Mouse (Mus musculus): ENCODE results near the gene Mrvi1. TPM values are rescaled to one million over a fixed set of nuclear protein-coding genes. Genes with fewer than 3 reads are reported as not detected.

The Mrvi1 gene
- polyA plus RNA-seq, 1 experiment = 1.2 TPM

- peaks cover 13% of the 10 kb centered on the region for H3K27me3 ChIP-seq (ENCODE audit: control insufficient read depth, insufficient read depth, insufficient read length)
- no peaks in the 10 kb centered on the region for H3K36me3 ChIP-seq (ENCODE audit: control insufficient read depth, insufficient read depth)
- no peak overlapping the region for H3K4me3 ChIP-seq
- H3K4me2 ChIP-seq (ENCODE audit: low read depth) = no peak overlapping the region
- no peaks in the 10 kb centered on the region for H3K79me2 ChIP-seq (ENCODE audit: control insufficient read depth, insufficient read depth)
- TF ChIP-seq POLR2AphosphoS2 (IDR thresholded peaks at IDR 0.05; ENCODE audit: insufficient read length, low read depth) = no peak
- no peak for TF ChIP-seq CEBPB (IDR thresholded peaks at IDR 0.05; ENCODE audit: insufficient read depth, poor library complexity, severe bottlenecking)
- TF ChIP-seq USF1 (IDR thresholded peaks at IDR 0.05; ENCODE audit: low read depth) = no peak
- no peak for TF ChIP-seq TCF12 (IDR thresholded peaks at IDR 0.05; ENCODE audit: insufficient read depth, poor library complexity, severe bottlenecking)
- no peak for TF ChIP-seq REST (IDR thresholded peaks at IDR 0.05; ENCODE audit: insufficient read depth, insufficient read length)
- no peak for TF ChIP-seq MYOD1 (IDR thresholded peaks at IDR 0.05; ENCODE audit: control insufficient read depth in 1 of 3, insufficient read length in 2 of 3, low read depth in 2 of 3)
- TF ChIP-seq SRF (IDR thresholded peaks at IDR 0.05; ENCODE audit: control insufficient read depth, insufficient read length, low read depth) = no peak
- no peak for TF ChIP-seq MYOG (IDR thresholded peaks at IDR 0.05; ENCODE audit: control insufficient read depth in 1 of 3, insufficient read depth in 1 of 3, insufficient read length in 2 of 3, low read depth in 2 of 3)
- TF ChIP-seq MAX (IDR thresholded peaks at IDR 0.05; ENCODE audit: low read depth) = no peak
- no peak for TF ChIP-seq TCF3 (IDR thresholded peaks at IDR 0.05; ENCODE audit: insufficient read length, low read depth)
- TF ChIP-seq POLR2A (IDR thresholded peaks at IDR 0.05; ENCODE audit: insufficient read length, low read depth) = no peak
- no peak for TF ChIP-seq E2F4 (IDR thresholded peaks at IDR 0.05; ENCODE audit: insufficient read depth)
- H3ac ChIP-seq (ENCODE audit: control insufficient read depth, insufficient read length) = no peak overlapping the region
Measured at GRCm38 (mm10) chr7:111014039-111014605, 31.9 kb upstream of the Mrvi1 start.

GRCm38 (mm10) chr7:111004136-111004840 is 22.0 kb upstream of the Mrvi1 start:
- no peaks in the 10 kb centered on the region for H3K27me3 ChIP-seq (ENCODE audit: control insufficient read depth, insufficient read depth, insufficient read length)
- H3K4me2 ChIP-seq (ENCODE audit: low read depth) = no peak overlapping the region
- TF ChIP-seq CEBPB (IDR thresholded peaks at IDR 0.05; ENCODE audit: insufficient read depth, poor library complexity, severe bottlenecking) (no peak), MYOG (IDR thresholded peaks at IDR 0.05; ENCODE audit: control insufficient read depth in 1 of 3, insufficient read depth in 1 of 3, insufficient read length in 2 of 3, low read depth in 2 of 3) (no peak), USF1 (IDR thresholded peaks at IDR 0.05; ENCODE audit: low read depth) (no peak), REST (IDR thresholded peaks at IDR 0.05; ENCODE audit: insufficient read depth, insufficient read length) (no peak), MAX (IDR thresholded peaks at IDR 0.05; ENCODE audit: low read depth) (no peak), POLR2A (IDR thresholded peaks at IDR 0.05; ENCODE audit: insufficient read length, low read depth) (no peak), MYOD1 (IDR thresholded peaks at IDR 0.05; ENCODE audit: control insufficient read depth in 1 of 3, insufficient read length in 2 of 3, low read depth in 2 of 3) (no peak), TCF12 (IDR thresholded peaks at IDR 0.05; ENCODE audit: insufficient read depth, poor library complexity, severe bottlenecking) (no peak), POLR2AphosphoS2 (IDR thresholded peaks at IDR 0.05; ENCODE audit: insufficient read length, low read depth) (no peak), SRF (IDR thresholded peaks at IDR 0.05; ENCODE audit: control insufficient read depth, insufficient read length, low read depth) (no peak), TCF3 (IDR thresholded peaks at IDR 0.05; ENCODE audit: insufficient read length, low read depth) (no peak), E2F4 (IDR thresholded peaks at IDR 0.05; ENCODE audit: insufficient read depth) (no peak)
- no peaks in the 10 kb centered on the region for H3K36me3 ChIP-seq (ENCODE audit: control insufficient read depth, insufficient read depth)
- H3ac ChIP-seq (ENCODE audit: control insufficient read depth, insufficient read length) = no peak overlapping the region
- H3K79me2 ChIP-seq (ENCODE audit: control insufficient read depth, insufficient read depth) = no peaks in the 10 kb centered on the region
- no peak overlapping the region for H3K4me3 ChIP-seq

GRCm38 (mm10) chr7:110998887-110999827 is 16.9 kb upstream of the Mrvi1 start:
- no peaks in the 10 kb centered on the region for H3K27me3 ChIP-seq (ENCODE audit: control insufficient read depth, insufficient read depth, insufficient read length)
- no peaks in the 10 kb centered on the region for H3K36me3 ChIP-seq (ENCODE audit: control insufficient read depth, insufficient read depth)
- no peak overlapping the region for H3K4me3 ChIP-seq
- no peak for TF ChIP-seq REST (IDR thresholded peaks at IDR 0.05; ENCODE audit: insufficient read depth, insufficient read length)
- TF ChIP-seq POLR2A (IDR thresholded peaks at IDR 0.05; ENCODE audit: insufficient read length, low read depth) = no peak
- no peak overlapping the region for H3K4me2 ChIP-seq (ENCODE audit: low read depth)
- H3K79me2 ChIP-seq (ENCODE audit: control insufficient read depth, insufficient read depth) = no peaks in the 10 kb centered on the region
- H3ac ChIP-seq (ENCODE audit: control insufficient read depth, insufficient read length) = no peak overlapping the region

GRCm38 (mm10) chr7:110991221-110991494 is 8.9 kb upstream of the Mrvi1 start:
- no peak overlapping the region for H3K4me3 ChIP-seq
- no peaks in the 10 kb centered on the region for H3K27me3 ChIP-seq (ENCODE audit: control insufficient read depth, insufficient read depth, insufficient read length)
- H3K4me2 ChIP-seq (ENCODE audit: low read depth) = no peak overlapping the region
- H3K36me3 ChIP-seq (ENCODE audit: control insufficient read depth, insufficient read depth) = no peaks in the 10 kb centered on the region
- H3ac ChIP-seq (ENCODE audit: control insufficient read depth, insufficient read length) = no peak overlapping the region
- no peaks in the 10 kb centered on the region for H3K79me2 ChIP-seq (ENCODE audit: control insufficient read depth, insufficient read depth)
- TF ChIP-seq USF1 (IDR thresholded peaks at IDR 0.05; ENCODE audit: low read depth) (no peak), REST (IDR thresholded peaks at IDR 0.05; ENCODE audit: insufficient read depth, insufficient read length) (no peak), MAX (IDR thresholded peaks at IDR 0.05; ENCODE audit: low read depth) (no peak), CEBPB (IDR thresholded peaks at IDR 0.05; ENCODE audit: insufficient read depth, poor library complexity, severe bottlenecking) (no peak), SRF (IDR thresholded peaks at IDR 0.05; ENCODE audit: control insufficient read depth, insufficient read length, low read depth) (no peak), MYOD1 (IDR thresholded peaks at IDR 0.05; ENCODE audit: control insufficient read depth in 1 of 3, insufficient read length in 2 of 3, low read depth in 2 of 3) (no peak), TCF12 (IDR thresholded peaks at IDR 0.05; ENCODE audit: insufficient read depth, poor library complexity, severe bottlenecking) (no peak), MYOG (IDR thresholded peaks at IDR 0.05; ENCODE audit: control insufficient read depth in 1 of 3, insufficient read depth in 1 of 3, insufficient read length in 2 of 3, low read depth in 2 of 3) (no peak), POLR2AphosphoS2 (IDR thresholded peaks at IDR 0.05; ENCODE audit: insufficient read length, low read depth) (no peak)
